Mouse (Mus musculus): ENCODE results near the gene Olfr987. TPM values are rescaled to one million over a fixed set of nuclear protein-coding genes. Genes with fewer than 3 reads are reported as not detected.
"Not testable (repeated sequence)": the region's sequence is repeated elsewhere in the genome, so short reads cannot be mapped to it uniquely, and the experiment has no call there.

The Olfr987 gene
- not detected in 2 replicates for polyA plus RNA-seq (2012; rRNA removed)

DNA sequence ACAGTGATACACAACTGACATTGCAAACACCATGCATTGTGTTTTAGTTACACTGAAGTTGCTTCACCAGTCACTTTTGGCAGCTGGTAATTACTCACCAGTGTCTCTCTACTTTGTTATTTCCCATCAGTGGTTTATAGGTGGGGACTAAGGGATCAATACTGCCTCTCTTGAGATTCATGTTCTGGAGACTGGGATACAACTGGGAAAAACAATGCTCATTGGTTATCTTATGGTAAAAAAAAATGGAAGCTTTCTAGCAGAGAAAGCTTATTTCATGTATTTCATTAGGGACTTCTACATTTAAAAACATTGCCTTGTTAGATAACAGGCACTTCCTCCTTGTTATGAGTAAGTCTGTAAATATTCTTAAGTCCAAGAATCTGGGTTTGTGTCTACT is at the start of gene Olfr987:
Gene Olfr987 (minus strand): TSS at position 101 of the 400 bp plus-strand sequence.
- not testable (repeated sequence) for H3K27ac ChIP-seq (ENCODE audit: insufficient read depth, low read length); H3K4me1 ChIP-seq (ENCODE audit: control insufficient read depth, insufficient read depth, insufficient read length); H3K27me3 ChIP-seq (ENCODE audit: control insufficient read depth, insufficient read depth, low read length); H3K4me3 ChIP-seq (ENCODE audit: extremely low read depth, insufficient read depth, insufficient read length); H3K36me3 ChIP-seq (ENCODE audit: control insufficient read depth, insufficient read depth, low read length); DNase-seq (ENCODE audit: low read depth in 1 of 2, low spot score in 2 of 2)

GRCm38 (mm10) chr2:85363127-85363526 is 24.0 kb upstream of the Olfr987 start, which contains the start of gene Olfr988:
Olfr988 (minus strand) TSS chr2:85363227.
- not testable (repeated sequence) for DNase-seq (ENCODE audit: low read depth in 1 of 2, low spot score in 2 of 2); H3K4me3 ChIP-seq (ENCODE audit: extremely low read depth, insufficient read depth, insufficient read length); H3K27me3 ChIP-seq (ENCODE audit: control insufficient read depth, insufficient read depth, low read length); H3K4me1 ChIP-seq (ENCODE audit: control insufficient read depth, insufficient read depth, insufficient read length); H3K27ac ChIP-seq (ENCODE audit: insufficient read depth, low read length); H3K36me3 ChIP-seq (ENCODE audit: control insufficient read depth, insufficient read depth, low read length)

GRCm38 (mm10) chr2:85339972-85340371 is 857 bp upstream of the Olfr987 start:
- WGBS = 54% methylated on average over 7 of the region's 7 CpGs
- TF ChIP-seq POLR2A (IDR thresholded peaks at IDR 0.05; ENCODE audit: low read depth, low read length) (no peak), CTCF (IDR thresholded peaks at IDR 0.05; ENCODE audit: extremely low read depth, insufficient read depth, insufficient read length, insufficient replicate concordance) (no peak)
- Histone ChIP-seq H3K27ac (ENCODE audit: insufficient read depth, low read length) (no peak overlapping the region), H3K4me3 (ENCODE audit: extremely low read depth, insufficient read depth, insufficient read length) (no peak overlapping the region), H3K4me1 (ENCODE audit: control insufficient read depth, insufficient read depth, insufficient read length) (no peaks in the 10 kb centered on the region), H3K27me3 (ENCODE audit: control insufficient read depth, insufficient read depth, low read length) (no peaks in the 10 kb centered on the region), H3K36me3 (ENCODE audit: control insufficient read depth, insufficient read depth, low read length) (no peaks in the 10 kb centered on the region)
- DNase-seq (ENCODE audit: low read depth in 1 of 2, low spot score in 2 of 2) = no peak

DNA sequence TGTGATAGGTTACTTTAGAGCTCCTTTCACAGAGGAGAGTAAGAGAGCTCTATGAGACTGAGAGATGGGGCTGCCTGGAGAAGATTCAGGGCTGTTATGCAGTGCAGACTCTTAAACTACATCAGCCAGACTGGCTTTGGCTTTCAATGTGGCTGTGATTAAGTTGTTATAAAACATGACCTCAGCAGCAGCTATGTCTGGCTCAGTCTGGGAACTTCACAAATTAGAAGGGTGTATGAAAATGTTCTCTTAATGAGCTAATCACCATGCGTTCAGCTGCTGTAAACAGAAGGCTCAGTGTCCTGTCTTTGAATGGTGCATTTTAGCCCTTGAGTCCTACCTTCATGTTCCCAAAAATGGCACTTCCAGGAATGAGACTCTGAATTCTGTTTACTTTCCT is 20.0 kb downstream of the Olfr987 start:
- no peak for DNase-seq (ENCODE audit: low read depth in 1 of 2, low spot score in 2 of 2)
- H3K27me3 ChIP-seq (ENCODE audit: control insufficient read depth, insufficient read depth, low read length) = no peaks in the 10 kb centered on the region
- H3K4me3 ChIP-seq (ENCODE audit: extremely low read depth, insufficient read depth, insufficient read length) = no peak overlapping the region
- H3K27ac ChIP-seq (ENCODE audit: insufficient read depth, low read length) = no peak overlapping the region
- 88% methylated on average over 1 of the region's 1 CpGs for WGBS
- no peaks in the 10 kb centered on the region for H3K4me1 ChIP-seq (ENCODE audit: control insufficient read depth, insufficient read depth, insufficient read length)
- no peaks in the 10 kb centered on the region for H3K36me3 ChIP-seq (ENCODE audit: control insufficient read depth, insufficient read depth, low read length)
- no peak for TF ChIP-seq POLR2A (IDR thresholded peaks at IDR 0.05; ENCODE audit: low read depth, low read length)
- no peak for TF ChIP-seq CTCF (IDR thresholded peaks at IDR 0.05; ENCODE audit: extremely low read depth, insufficient read depth, insufficient read length, insufficient replicate concordance)

DNA sequence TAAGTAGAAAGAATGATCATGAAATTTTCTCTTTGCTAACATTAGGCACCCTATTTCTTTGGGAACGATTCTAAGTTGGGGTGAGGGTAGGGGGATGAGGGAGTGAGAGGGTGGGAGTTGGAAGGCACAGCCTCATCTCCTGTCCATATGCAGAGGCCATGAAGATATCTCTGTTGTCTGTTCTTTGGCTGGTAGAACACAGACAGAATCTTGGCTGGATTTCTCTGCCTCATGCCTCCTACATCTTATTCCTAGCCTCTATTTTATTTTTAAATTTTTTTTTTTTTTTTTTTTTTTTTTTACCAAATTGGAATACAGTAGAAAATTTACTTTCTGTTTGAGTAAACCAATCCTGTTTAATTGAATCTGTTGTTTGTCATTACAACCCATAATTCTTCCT is 53.7 kb downstream of the Olfr987 start:
- 55% methylated on average over 1 of the region's 1 CpGs for whole genome bisulfite sequencing
- TF ChIP-seq CTCF (IDR thresholded peaks at IDR 0.05; ENCODE audit: extremely low read depth, insufficient read depth, insufficient read length, insufficient replicate concordance) (no peak), POLR2A (IDR thresholded peaks at IDR 0.05; ENCODE audit: low read depth, low read length) (no peak)
- Histone ChIP-seq H3K4me3 (ENCODE audit: extremely low read depth, insufficient read depth, insufficient read length) (no peak overlapping the region), H3K36me3 (ENCODE audit: control insufficient read depth, insufficient read depth, low read length) (no peaks in the 10 kb centered on the region), H3K27ac (ENCODE audit: insufficient read depth, low read length) (no peak overlapping the region), H3K27me3 (ENCODE audit: control insufficient read depth, insufficient read depth, low read length) (no peaks in the 10 kb centered on the region), H3K4me1 (ENCODE audit: control insufficient read depth, insufficient read depth, insufficient read length) (no peaks in the 10 kb centered on the region)
- no peak for DNase-seq (ENCODE audit: low read depth in 1 of 2, low spot score in 2 of 2)

GRCm38 (mm10) chr2:85284626-85285025 is 54.5 kb downstream of the Olfr987 start:
- Histone ChIP-seq H3K4me1 (ENCODE audit: control insufficient read depth, insufficient read depth, insufficient read length) (no peaks in the 10 kb centered on the region), H3K27me3 (ENCODE audit: control insufficient read depth, insufficient read depth, low read length) (no peaks in the 10 kb centered on the region), H3K4me3 (ENCODE audit: extremely low read depth, insufficient read depth, insufficient read length) (no peak overlapping the region), H3K36me3 (ENCODE audit: control insufficient read depth, insufficient read depth, low read length) (no peaks in the 10 kb centered on the region), H3K27ac (ENCODE audit: insufficient read depth, low read length) (no peak overlapping the region)
- TF ChIP-seq CTCF (IDR thresholded peaks at IDR 0.05; ENCODE audit: extremely low read depth, insufficient read depth, insufficient read length, insufficient replicate concordance) (no peak), POLR2A (IDR thresholded peaks at IDR 0.05; ENCODE audit: low read depth, low read length) (no peak)
- 36% methylated on average over 6 of the region's 6 CpGs for WGBS
- no peak for DNase-seq (ENCODE audit: low read depth in 1 of 2, low spot score in 2 of 2)

GRCm38 (mm10) chr2:85283631-85284466 is 55.3 kb downstream of the Olfr987 start:
- TF ChIP-seq CTCF (IDR thresholded peaks at IDR 0.05; ENCODE audit: extremely low read depth, insufficient read depth, insufficient read length, insufficient replicate concordance) = no peak
- no peak for TF ChIP-seq POLR2A (IDR thresholded peaks at IDR 0.05; ENCODE audit: low read depth, low read length)
- no peaks in the 10 kb centered on the region for H3K27me3 ChIP-seq (ENCODE audit: control insufficient read depth, insufficient read depth, low read length)
- WGBS = 79% methylated on average over 8 of the region's 8 CpGs

More at GRCm38 (mm10) chr2:85283631-85284466, 55.3 kb downstream of the Olfr987 start:
- no peak for DNase-seq (ENCODE audit: low read depth in 1 of 2, low spot score in 2 of 2)
- no peaks in the 10 kb centered on the region for H3K4me1 ChIP-seq (ENCODE audit: control insufficient read depth, insufficient read depth, insufficient read length)
- H3K27ac ChIP-seq (ENCODE audit: insufficient read depth, low read length) = no peak overlapping the region
- no peak overlapping the region for H3K4me3 ChIP-seq (ENCODE audit: extremely low read depth, insufficient read depth, insufficient read length)
- no peaks in the 10 kb centered on the region for H3K36me3 ChIP-seq (ENCODE audit: control insufficient read depth, insufficient read depth, low read length)
